Mouse (Mus musculus): ENCODE data around the gene Krt82. TPM values are rescaled to one million over a fixed set of nuclear protein-coding genes. Genes with fewer than 3 reads are reported as not detected.
"Not testable (repeated sequence)": the region's sequence is repeated elsewhere in the genome, so short reads cannot be mapped to it uniquely, and the experiment has no call there.

The Krt82 gene
- total RNA-seq, 2 experiments from 2014 or later, result not detected

DNA sequence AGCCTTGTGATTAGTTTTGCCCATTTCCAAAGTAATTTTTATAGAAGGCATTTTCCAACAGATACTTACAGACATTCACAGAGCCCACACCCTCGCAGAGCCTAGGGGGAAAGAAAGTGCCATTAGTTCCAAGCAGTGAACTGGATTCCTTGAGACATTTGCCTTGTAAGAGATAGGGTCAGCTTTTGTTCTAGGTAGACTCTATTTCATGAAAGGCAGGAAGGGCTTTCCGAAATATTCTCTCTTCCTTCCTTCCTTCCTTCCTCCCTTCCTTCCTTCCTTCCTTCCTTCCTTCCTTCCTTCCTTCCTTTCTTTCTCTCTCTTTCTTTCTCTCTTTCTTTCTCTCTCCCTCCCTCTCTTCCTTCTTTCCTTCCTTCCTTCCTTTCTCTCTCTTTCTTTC lies 33.3 kb downstream of the Krt82 start, which contains the start of gene Gm49425:
Gene Gm49425, minus strand, starts transcription at position 101 of the 400 bp plus-strand sequence.
- not testable (repeated sequence) for DNase-seq

DNA sequence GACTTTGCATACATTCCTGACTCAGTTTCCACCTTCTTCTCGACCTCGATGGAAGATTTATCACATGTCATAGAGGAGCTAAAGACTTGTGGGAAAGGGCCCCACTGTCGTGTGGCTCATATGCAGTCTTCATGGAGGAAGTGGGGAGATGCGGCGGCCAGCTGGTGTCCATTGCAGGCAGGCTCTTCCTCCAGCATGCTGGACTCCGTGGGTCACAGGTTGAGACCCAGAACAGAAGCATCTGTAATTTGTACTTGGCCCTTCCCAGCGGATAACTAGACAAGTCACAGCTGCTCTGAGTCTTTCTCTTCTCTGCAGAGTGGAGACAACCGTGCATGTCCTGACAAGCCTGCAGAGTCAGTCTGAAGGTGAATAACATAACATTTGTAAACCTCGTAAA lies 42.2 kb downstream of the Krt82 start:
- no peak for DNase-seq

DNA sequence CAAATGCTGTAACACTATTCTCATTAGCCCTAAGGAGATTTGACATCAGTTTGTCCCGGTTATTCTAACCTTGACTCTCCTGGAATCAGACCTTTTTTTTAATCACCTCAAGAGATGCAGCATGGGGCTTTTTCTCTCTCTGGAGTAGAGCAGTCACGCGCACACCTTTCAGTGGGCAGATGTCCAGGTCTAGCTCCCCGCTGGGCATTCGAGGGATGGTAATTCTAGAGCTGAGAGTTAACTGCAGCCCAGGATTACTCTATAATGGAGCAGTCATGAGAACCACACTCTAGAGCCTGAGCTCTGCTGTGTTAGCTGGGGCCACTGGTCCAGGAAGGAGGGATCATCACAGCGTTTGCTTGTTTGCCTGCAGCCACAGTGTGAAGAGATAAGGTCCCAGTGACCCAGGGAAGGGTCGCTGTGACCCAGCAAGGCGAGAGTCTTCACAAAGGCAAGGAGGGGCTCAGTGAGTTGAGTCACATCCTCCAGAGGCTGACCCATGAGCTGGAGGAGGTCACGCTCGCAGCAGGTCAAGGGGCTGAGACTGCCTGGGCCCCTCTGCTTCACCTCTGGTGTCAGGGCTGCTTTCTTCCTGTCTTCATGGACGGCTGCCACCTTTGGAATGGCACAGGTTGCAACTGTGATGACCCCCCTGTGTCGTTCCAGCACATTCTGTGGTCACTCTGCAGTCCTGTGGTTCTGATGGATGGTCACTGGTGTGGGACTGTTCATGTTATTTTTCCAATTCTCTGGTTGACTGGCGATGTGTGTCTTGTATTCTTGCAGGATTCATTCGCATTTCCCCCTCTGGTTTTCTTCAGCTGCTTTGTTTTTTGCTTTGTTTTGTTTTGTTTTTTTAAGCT lies 43.3 kb downstream of the Krt82 start:
- DNase-seq, result no peak

DNA sequence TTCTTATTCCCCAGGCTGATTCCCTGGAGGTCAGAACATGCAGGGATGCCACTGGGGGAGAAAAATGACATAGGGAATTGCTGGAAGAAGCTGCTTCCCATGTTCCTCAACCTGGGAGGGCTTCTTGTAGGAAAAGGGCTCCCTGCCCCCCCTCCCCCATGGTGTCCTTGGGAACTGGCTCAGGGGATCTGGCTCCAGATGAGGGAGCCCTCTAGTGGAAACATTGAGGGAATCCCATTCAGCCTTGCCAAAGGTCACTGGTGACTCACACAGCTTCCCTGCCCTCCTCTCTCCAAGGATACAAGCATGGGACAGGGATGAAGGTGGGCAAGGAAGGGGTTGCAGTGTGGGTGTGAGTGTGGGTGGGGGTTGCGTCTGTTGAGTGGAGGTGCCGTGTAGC lies 53.3 kb downstream of the Krt82 start:
- DNase-seq, result peak; percentile 80 to 83

DNA sequence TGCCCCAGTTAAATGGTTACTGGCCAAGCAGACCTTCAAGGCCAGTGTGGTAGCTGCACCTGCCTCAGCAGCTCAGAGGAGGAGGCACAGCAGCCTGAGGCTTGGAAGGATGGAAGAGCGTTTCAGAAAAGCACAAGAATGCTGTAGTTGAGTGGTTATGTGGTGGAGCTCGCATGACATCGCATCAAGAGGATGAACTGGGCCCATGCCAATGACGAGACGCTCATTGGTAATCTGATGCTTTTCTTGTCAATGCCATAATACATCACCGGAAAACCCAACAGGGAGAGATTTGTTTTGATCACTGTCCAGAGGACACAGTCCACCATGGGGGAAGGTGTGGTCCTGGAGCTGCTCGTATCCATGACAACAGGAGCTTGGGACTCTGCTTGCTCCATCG lies 55.2 kb downstream of the Krt82 start:
- no peak for DNase-seq

DNA sequence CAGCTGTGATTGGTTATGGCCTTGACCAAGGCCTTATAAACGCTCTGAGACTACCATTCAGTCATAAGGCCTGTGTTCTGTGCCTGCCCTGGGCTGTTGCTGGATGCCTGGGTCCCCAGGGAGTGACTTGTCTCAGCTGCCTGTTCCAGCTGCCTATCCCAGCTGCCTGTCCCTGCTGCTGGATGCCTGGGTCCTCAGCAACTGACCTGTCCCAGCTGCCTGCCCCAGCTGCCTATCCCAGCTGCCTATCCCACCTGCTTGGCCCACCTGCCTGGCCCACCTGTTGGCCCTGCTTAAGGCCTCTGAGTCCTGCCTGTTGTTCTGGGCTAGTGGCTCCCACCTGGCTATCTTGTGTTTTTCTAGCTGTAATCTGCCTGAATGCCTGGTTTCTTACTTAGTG lies 56.3 kb downstream of the Krt82 start:
- DNase-seq, result no peak

DNA sequence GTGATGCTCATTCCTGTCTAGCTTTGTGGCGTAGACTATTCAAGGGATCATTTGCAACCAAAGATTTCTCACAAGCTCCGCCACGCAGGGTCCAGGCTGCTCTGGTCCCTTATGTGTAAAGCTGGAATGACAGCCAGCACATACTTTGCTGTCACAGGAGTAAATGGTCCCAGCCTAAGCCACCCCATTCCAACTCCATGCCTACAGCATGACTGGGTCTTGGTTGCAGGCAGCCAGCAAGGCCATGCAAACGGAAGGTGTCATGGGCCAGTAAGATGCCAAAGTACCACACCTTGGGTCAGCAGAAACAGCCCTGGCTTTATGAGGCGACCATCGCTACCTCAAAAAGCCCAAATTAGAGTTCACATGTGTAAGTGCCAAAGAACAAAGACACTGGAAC lies 56.8 kb downstream of the Krt82 start:
- no peak for DNase-seq

DNA sequence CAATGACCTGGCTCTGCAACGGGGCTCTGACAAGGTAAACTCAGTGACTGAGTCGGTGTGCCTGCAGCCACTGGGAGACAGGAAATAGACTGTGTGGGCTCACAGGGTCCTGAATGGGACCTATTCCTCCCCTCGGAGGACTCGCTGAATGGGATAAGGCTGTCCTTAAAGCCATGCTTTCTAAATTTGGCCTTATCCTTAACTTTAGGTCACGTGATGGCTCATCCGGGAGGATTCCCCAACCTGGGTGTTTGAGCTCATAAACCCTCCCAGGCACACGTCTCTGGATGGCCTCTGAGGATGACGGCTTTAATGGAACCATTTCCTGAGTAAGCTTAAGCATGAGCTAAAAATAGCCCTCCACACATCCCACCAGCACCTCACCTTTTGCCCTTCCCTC lies 57.7 kb downstream of the Krt82 start:
- no peak for DNase-seq

DNA sequence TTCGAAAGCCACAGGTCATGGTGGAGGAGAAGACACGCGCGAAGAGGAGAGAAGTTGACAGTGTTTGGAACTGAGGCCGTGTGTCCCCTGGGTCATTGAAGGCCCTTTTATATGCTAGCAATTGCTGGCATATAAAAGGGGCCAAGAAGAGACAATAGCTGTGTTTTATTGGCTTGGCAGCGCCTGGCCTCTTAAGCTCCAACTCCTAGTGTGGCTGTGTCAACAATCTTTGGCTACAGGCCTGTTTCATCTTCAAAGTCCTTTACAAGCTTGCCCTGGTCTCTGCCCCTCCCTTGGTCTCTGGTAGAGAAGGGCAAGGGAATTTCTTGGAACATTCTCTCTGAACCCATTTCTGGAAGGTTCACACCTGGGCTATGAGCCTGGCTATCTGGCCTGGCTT lies 59.0 kb downstream of the Krt82 start, which contains the start of gene Krt83:
Gene Krt83, minus strand, starts transcription at position 82 of the 400 bp plus-strand sequence.
- DNase-seq, result no peak

Small RNA genes lying within 50 kb of the gene (microRNA-seq; reads per million reads assigned to microRNA genes)
- not detected for gene Gm44393
- gene Gm44460, result not detected

Other genes with a start within 250 kb of the Krt82 start
- gene Krt80, start 180.5 kb downstream of the Krt82 start, total RNA-seq (2021), result 1 to 10 TPM; 1.4 to 2.0 TPM
- gene Krt7, start 139.6 kb downstream of the Krt82 start, total RNA-seq (2021), result 1 to 10 TPM in 1 of 2 experiments, under 1 TPM in 1; 0.89 to 1.8 TPM
- gene Krt87, start 111.9 kb downstream of the Krt82 start, total RNA-seq (2021), result not detected
- gene Krt88, start 102.9 kb downstream of the Krt82 start, total RNA-seq (2021), result not detected
- gene Krt81, start 86.9 kb downstream of the Krt82 start, total RNA-seq (2021), result not detected
- gene Krt86, start 77.2 kb downstream of the Krt82 start, total RNA-seq (2021), result not detected
- not detected for gene Krt83, start 59.2 kb downstream of the Krt82 start, total RNA-seq (2021)
- gene Gm49425, start 33.4 kb downstream of the Krt82 start, total RNA-seq (2021), result not detected
- gene Krt84, start 17.8 kb downstream of the Krt82 start, total RNA-seq (2021), result not detected
- gene Krt90, start 12.3 kb upstream of the Krt82 start, total RNA-seq (2021), result not detected
- not detected for gene Krt75, start 23.2 kb upstream of the Krt82 start, total RNA-seq (2021)
- not detected for gene Gm5414, start 77.5 kb upstream of the Krt82 start, total RNA-seq (2021)
- not detected for gene Gm5478, start 96.7 kb upstream of the Krt82 start, total RNA-seq (2021)
- gene Krt6b, start 129.6 kb upstream of the Krt82 start, total RNA-seq (2021), result not detected
- not detected for gene Krt6a, start 143.6 kb upstream of the Krt82 start, total RNA-seq (2021)
- gene Krt5, start 162.2 kb upstream of the Krt82 start, total RNA-seq (2021), result not detected
- not detected for gene Krt71, start 192.4 kb upstream of the Krt82 start, total RNA-seq (2021)
- not detected for gene Krt72, start 235.8 kb upstream of the Krt82 start, total RNA-seq (2021)

Measured in adrenal gland, postnatal 36 days (tissue).